Mouse (Mus musculus): Measurements from ENCODE around the gene Tnp2. TPM values are rescaled to one million over a fixed set of nuclear protein-coding genes. Genes with fewer than 3 reads are reported as not detected.
A peak's percentile ranks its signal among the peaks of the same experiment; 100 is the strongest.

The Tnp2 gene
- total RNA-seq (2012; rRNA removed) = not detected in 2 replicates

DNA sequence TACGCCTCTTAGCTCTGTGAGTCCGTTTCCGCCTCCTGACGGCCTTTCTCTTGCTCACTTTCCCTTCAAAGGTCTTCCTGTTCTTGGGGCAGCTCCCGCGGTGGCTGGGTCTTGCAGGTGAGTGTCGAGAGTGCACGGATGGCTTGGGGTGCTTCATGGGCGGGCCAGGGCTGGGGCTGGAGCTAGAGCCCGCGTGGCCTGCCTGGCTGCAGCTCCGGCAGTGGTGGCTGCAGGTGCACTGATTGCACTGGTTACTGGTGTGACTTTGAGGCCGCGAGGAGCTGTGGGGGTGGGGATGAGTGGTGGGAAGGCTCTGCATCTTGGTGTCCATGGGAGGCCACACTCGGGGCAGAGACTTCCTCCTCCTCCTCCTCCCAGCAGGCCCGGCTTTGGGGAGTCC lies at the start of gene Tnp2:
Gene Tnp2, minus strand, starts transcription at position 390 of the 400 bp plus-strand sequence.
- in situ Hi-C loops (cut with MboI; ENCODE audit: low sequenced_read_pairs in 2 of 2, unreplicated experiment in 2 of 2) = loop anchor here in 1 of 2 experiments (10.0 kb wide), 1 partner anchor 373 kb away; the partner anchor contains the start of gene Nubp1
- Histone ChIP-seq H3K9ac (ENCODE audit: insufficient read depth, low read depth, low read length, poor library complexity, severe bottlenecking) (peak within 1 kb of the TSS; percentile 14), H3K4me1 (ENCODE audit: control insufficient read depth in 2 of 2, insufficient read depth in 2 of 2, low read length in 2 of 2, poor library complexity in 1 of 2) (peaks cover 7 to 14% of the 10 kb centered on the region in 2 experiments; a peak in 2 of 4 replicates)

DNA sequence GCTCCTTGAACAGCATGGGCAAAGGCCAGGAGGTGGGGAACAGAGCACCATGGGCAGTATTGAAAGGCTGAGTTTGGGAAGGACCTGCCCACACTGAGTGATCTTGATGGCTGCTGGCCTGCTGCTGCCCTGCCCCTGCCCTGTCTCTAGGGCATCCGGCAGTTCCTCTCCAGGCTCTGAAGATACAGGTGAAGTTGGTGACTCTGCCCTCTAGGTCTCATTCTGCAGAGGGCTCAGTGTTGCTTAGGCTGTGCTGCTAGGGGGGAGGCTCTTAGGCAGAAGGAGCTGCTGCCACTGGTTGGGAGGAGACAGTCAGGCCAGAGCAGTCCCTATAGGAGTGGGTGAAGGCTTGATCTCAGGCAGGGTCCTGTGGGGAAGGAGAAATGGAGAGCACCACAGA lies 49.4 kb upstream of the Tnp2 start:
- H3K4me1 ChIP-seq (ENCODE audit: control insufficient read depth in 2 of 2, insufficient read depth in 2 of 2, low read length in 2 of 2, poor library complexity in 1 of 2) = peaks cover 2 to 6% of the 10 kb centered on the region in 2 experiments; a peak in 2 of 4 replicates
- no peak overlapping the region for H3K27ac ChIP-seq (ENCODE audit: insufficient read depth, low read depth, low read length, poor library complexity, severe bottlenecking)

More for the DNA sequence above, at the start of gene Tnp2:
- no peak for TF ChIP-seq ZNF384 (IDR thresholded peaks at IDR 0.05; ENCODE audit: low read depth, low read length)
- no peak for TF ChIP-seq CHD2 (IDR thresholded peaks at IDR 0.05; ENCODE audit: low read depth, low read length)
- TF ChIP-seq HCFC1 (IDR thresholded peaks at IDR 0.05; ENCODE audit: borderline replicate concordance, insufficient read depth, low read length) = no peak
- no peak for TF ChIP-seq MAFK (IDR thresholded peaks at IDR 0.05; ENCODE audit: insufficient read depth, low read depth, low read length)
- no peak for TF ChIP-seq ZC3H11A (IDR thresholded peaks at IDR 0.05; ENCODE audit: borderline replicate concordance, low read depth, low read length)
- Histone ChIP-seq H3K27ac (ENCODE audit: insufficient read depth, low read depth, low read length, poor library complexity, severe bottlenecking) (no peak within 1 kb of the TSS), H3K9me3 (ENCODE audit: control insufficient read depth, insufficient read depth, low read depth, low read length) (no peaks in the 10 kb centered on the region), H3K36me3 (ENCODE audit: control insufficient read depth, insufficient read depth, low read length, poor library complexity, severe bottlenecking) (no peaks in the 10 kb centered on the region), H3K4me3 (ENCODE audit: insufficient read depth in 1 of 2, low read depth in 1 of 2, low read length in 2 of 2, poor library complexity in 1 of 2, severe bottlenecking in 1 of 2) (peak within 1 kb of the TSS; percentile 19 to 50; a peak in 2 of 4 replicates)
- no peak for DNase-seq (ENCODE audit: low read depth, low spot score)

DNA sequence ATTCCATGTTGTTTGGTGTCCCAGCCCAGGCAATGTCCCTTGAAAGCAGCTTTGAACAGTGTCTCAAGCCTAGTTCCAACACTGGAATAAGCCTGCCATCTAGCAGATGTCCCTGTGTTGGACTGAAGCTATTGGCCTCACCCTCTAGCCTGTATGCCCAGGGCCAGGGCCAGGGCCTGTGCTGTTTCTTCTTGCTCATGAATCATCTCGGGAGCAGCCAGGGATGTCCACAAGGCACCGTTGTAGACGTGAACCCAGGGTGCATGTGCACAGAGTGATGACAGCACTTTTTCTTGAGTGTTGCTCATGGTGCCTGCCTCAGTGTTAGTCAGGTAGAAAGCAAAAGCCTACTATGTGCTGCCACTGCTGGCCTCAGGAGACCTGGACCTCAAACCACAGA lies 48.8 kb upstream of the Tnp2 start:
- TF ChIP-seq ZC3H11A (IDR thresholded peaks at IDR 0.05; ENCODE audit: borderline replicate concordance, low read depth, low read length) (no peak), MAFK (IDR thresholded peaks at IDR 0.05; ENCODE audit: insufficient read depth, low read depth, low read length) (no peak), HCFC1 (IDR thresholded peaks at IDR 0.05; ENCODE audit: borderline replicate concordance, insufficient read depth, low read length) (no peak), CHD2 (IDR thresholded peaks at IDR 0.05; ENCODE audit: low read depth, low read length) (no peak), ZNF384 (IDR thresholded peaks at IDR 0.05; ENCODE audit: low read depth, low read length) (no peak)
- in situ Hi-C loops (cut with MboI; ENCODE audit: low sequenced_read_pairs in 2 of 2, unreplicated experiment in 2 of 2) = no loop called here
- no peak for DNase-seq (ENCODE audit: low read depth, low spot score)
- Histone ChIP-seq H3K9me3 (ENCODE audit: control insufficient read depth, insufficient read depth, low read depth, low read length) (no peaks in the 10 kb centered on the region), H3K36me3 (ENCODE audit: control insufficient read depth, insufficient read depth, low read length, poor library complexity, severe bottlenecking) (no peaks in the 10 kb centered on the region), H3K4me3 (ENCODE audit: insufficient read depth in 1 of 2, low read depth in 1 of 2, low read length in 2 of 2, poor library complexity in 1 of 2, severe bottlenecking in 1 of 2) (no peak overlapping the region), H3K27ac (ENCODE audit: insufficient read depth, low read depth, low read length, poor library complexity, severe bottlenecking) (no peak overlapping the region), H3K4me1 (ENCODE audit: control insufficient read depth in 2 of 2, insufficient read depth in 2 of 2, low read length in 2 of 2, poor library complexity in 1 of 2) (peaks cover 2 to 6% of the 10 kb centered on the region in 2 experiments; a peak in 2 of 4 replicates), H3K9ac (ENCODE audit: insufficient read depth, low read depth, low read length, poor library complexity, severe bottlenecking) (no peak overlapping the region)

More for the DNA sequence above, 49.4 kb upstream of the Tnp2 start:
- Histone ChIP-seq H3K9ac (ENCODE audit: insufficient read depth, low read depth, low read length, poor library complexity, severe bottlenecking) (no peak overlapping the region), H3K9me3 (ENCODE audit: control insufficient read depth, insufficient read depth, low read depth, low read length) (no peaks in the 10 kb centered on the region), H3K36me3 (ENCODE audit: control insufficient read depth, insufficient read depth, low read length, poor library complexity, severe bottlenecking) (no peaks in the 10 kb centered on the region), H3K4me3 (ENCODE audit: insufficient read depth in 1 of 2, low read depth in 1 of 2, low read length in 2 of 2, poor library complexity in 1 of 2, severe bottlenecking in 1 of 2) (no peak overlapping the region)
- TF ChIP-seq HCFC1 (IDR thresholded peaks at IDR 0.05; ENCODE audit: borderline replicate concordance, insufficient read depth, low read length) (no peak), MAFK (IDR thresholded peaks at IDR 0.05; ENCODE audit: insufficient read depth, low read depth, low read length) (no peak), ZC3H11A (IDR thresholded peaks at IDR 0.05; ENCODE audit: borderline replicate concordance, low read depth, low read length) (no peak), CHD2 (IDR thresholded peaks at IDR 0.05; ENCODE audit: low read depth, low read length) (no peak), ZNF384 (IDR thresholded peaks at IDR 0.05; ENCODE audit: low read depth, low read length) (no peak)
- in situ Hi-C loops (cut with MboI; ENCODE audit: low sequenced_read_pairs in 2 of 2, unreplicated experiment in 2 of 2) = no loop called here
- DNase-seq (ENCODE audit: low read depth, low spot score) = no peak

DNA sequence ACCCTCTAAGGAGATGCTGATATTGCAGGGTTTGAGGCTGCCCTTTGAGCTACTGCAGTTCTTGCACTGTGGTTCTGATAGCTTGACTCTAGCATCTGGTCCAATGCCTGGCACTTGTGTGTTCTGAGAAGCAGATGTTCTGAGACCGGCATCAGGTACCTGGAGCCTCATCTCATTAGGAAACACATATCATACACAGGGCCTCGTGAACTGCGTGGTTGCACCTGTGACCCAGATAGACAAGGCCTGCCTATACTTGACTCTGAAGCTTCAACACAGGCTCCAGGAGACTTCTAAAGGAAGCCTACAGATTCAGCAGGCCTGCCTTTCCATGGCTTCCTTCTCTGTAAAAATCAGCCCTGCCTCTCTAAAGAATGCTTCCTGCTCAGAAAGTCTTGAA lies 47.9 kb upstream of the Tnp2 start:
- H3K9ac ChIP-seq (ENCODE audit: insufficient read depth, low read depth, low read length, poor library complexity, severe bottlenecking) = no peak overlapping the region
- DNase-seq (ENCODE audit: low read depth, low spot score) = no peak
- H3K27ac ChIP-seq (ENCODE audit: insufficient read depth, low read depth, low read length, poor library complexity, severe bottlenecking) = no peak overlapping the region
- in situ Hi-C loops (cut with MboI; ENCODE audit: low sequenced_read_pairs in 2 of 2, unreplicated experiment in 2 of 2) = no loop called here
- no peaks in the 10 kb centered on the region for H3K9me3 ChIP-seq (ENCODE audit: control insufficient read depth, insufficient read depth, low read depth, low read length)
- H3K4me1 ChIP-seq (ENCODE audit: control insufficient read depth in 2 of 2, insufficient read depth in 2 of 2, low read length in 2 of 2, poor library complexity in 1 of 2) = peaks cover 2 to 6% of the 10 kb centered on the region in 2 experiments; a peak in 2 of 4 replicates
- no peaks in the 10 kb centered on the region for H3K36me3 ChIP-seq (ENCODE audit: control insufficient read depth, insufficient read depth, low read length, poor library complexity, severe bottlenecking)
- H3K4me3 ChIP-seq (ENCODE audit: insufficient read depth in 1 of 2, low read depth in 1 of 2, low read length in 2 of 2, poor library complexity in 1 of 2, severe bottlenecking in 1 of 2) = no peak overlapping the region
- no peak for TF ChIP-seq ZC3H11A (IDR thresholded peaks at IDR 0.05; ENCODE audit: borderline replicate concordance, low read depth, low read length)
- TF ChIP-seq HCFC1 (IDR thresholded peaks at IDR 0.05; ENCODE audit: borderline replicate concordance, insufficient read depth, low read length) = no peak
